Mouse (Mus musculus) kidney, adult 2 months (tissue): ENCODE data around the gene Rnase9. TPM values are rescaled to one million over a fixed set of nuclear protein-coding genes. Genes with fewer than 3 reads are reported as not detected.
"Not testable (repeated sequence)": the region's sequence is repeated elsewhere in the genome, so short reads cannot be mapped to it uniquely, and the experiment has no call there.

Source experiments
- DNase-seq: peaks from one replicate; pipeline ENCODE4 v3.0.0; 2021
- H3K27ac ChIP-seq: fragments of 200-500 bp; 2 replicates; pipeline ENCODE4 v1.5.1; 2012; ENCODE audit warnings: low read depth, low read length, control low read depth, inconsistent platforms; ENCODE audit not compliant: insufficient read depth
- H3K27me3 ChIP-seq: fragments of 200-500 bp; replicated peaks from 2 replicates; pipeline ENCODE4 v1.6.1; 2012; ENCODE audit warnings: mild to moderate bottlenecking, moderate library complexity, low read length, inconsistent platforms; ENCODE audit not compliant: control insufficient read depth, insufficient read depth
- H3K36me3 ChIP-seq: fragments of 200-500 bp; 2 replicates; pipeline ENCODE4 v1.6.1; 2012; ENCODE audit warnings: mild to moderate bottlenecking, moderate library complexity, low read length, inconsistent platforms; ENCODE audit not compliant: control insufficient read depth, insufficient read depth
- H3K4me1 ChIP-seq: fragments of 200-500 bp; 2 replicates; pipeline ENCODE4 v1.6.1; 2011; ENCODE audit warnings: low read length; ENCODE audit not compliant: control insufficient read depth, insufficient read depth
- H3K4me3 ChIP-seq: fragments of 200-500 bp; 2 replicates; pipeline ENCODE4 v1.5.1; 2011; ENCODE audit warnings: mild to moderate bottlenecking, low read depth, low read length, control low read depth; ENCODE audit not compliant: insufficient read depth
- CTCF ChIP-seq: fragments of 200-500 bp; conservative IDR thresholded peaks from 2 replicates; pipeline ENCODE4 v1.5.1; 2011; ENCODE audit warnings: low read depth, mild to moderate bottlenecking, control low read depth, low read length, moderate library complexity, mixed read lengths; ENCODE audit not compliant: insufficient read depth, insufficient read length
- POLR2A ChIP-seq: fragments of 200-500 bp; IDR thresholded peaks from one replicate; pipeline ENCODE4 v1.6.1; 2011; ENCODE audit warnings: low read depth, low read length, control low read depth
- WGBS: fragments of 180-500 bp; shearing (Covaris S2); methylation state at CpG from one replicate; pipeline ENCODE4 v1.1.7; 2018; 5-methylcytosine and 5-hydroxymethylcytosine counted together
- polyA plus RNA-seq: library from polyadenylated mRNA; depleted of rRNA; stranded (reverse); fragments of >200 nt; gene quantifications from 2 replicates; pipeline ENCODE4 v1.2.3, GENCODE M21; 2012

Gene Rnase9
- polyA plus RNA-seq, 1 experiment = not detected

- peak; percentile 57 for DNase-seq
- WGBS = 53% methylated on average over 3 of the region's 3 CpGs
- Histone ChIP-seq H3K4me1 (0 out of 2 replicates have a peak, but pooled peaks cover 2% of the 10 kb centered on the region), H3K36me3 (no peaks in the 10 kb centered on the region), H3K27me3 (no peaks in the 10 kb centered on the region), H3K4me3 (no peak overlapping the region), H3K27ac (no peak overlapping the region)
- no peak for TF ChIP-seq POLR2A
- no peak for TF ChIP-seq CTCF
These were observed 24.4 kb downstream of the Rnase9 start for GRCm38 (mm10) chr14:51017256-51017655.

- Histone ChIP-seq H3K27ac (no peak overlapping the region), H3K36me3 (no peaks in the 10 kb centered on the region), H3K4me1 (0 out of 2 replicates have a peak, but pooled peaks cover 2% of the 10 kb centered on the region), H3K4me3 (no peak overlapping the region), H3K27me3 (no peaks in the 10 kb centered on the region)
- no peak for TF ChIP-seq POLR2A
- TF ChIP-seq CTCF = no peak
- no peak for DNase-seq
These were observed 25.9 kb downstream of the Rnase9 start for GRCm38 (mm10) chr14:51015780-51016179.

- WGBS = 85% methylated on average over 3 of the region's 3 CpGs
- not testable (repeated sequence) for H3K27me3 ChIP-seq, H3K36me3 ChIP-seq, H3K4me3 ChIP-seq, H3K4me1 ChIP-seq, H3K27ac ChIP-seq, DNase-seq
These were observed 26.9 kb downstream of the Rnase9 start for GRCm38 (mm10) chr14:51014724-51015123.

- Histone ChIP-seq H3K36me3 (no peaks in the 10 kb centered on the region), H3K27ac (no peak overlapping the region), H3K27me3 (no peaks in the 10 kb centered on the region), H3K4me1 (no peaks in the 10 kb centered on the region), H3K4me3 (no peak overlapping the region)
- WGBS = 85% methylated on average over 6 of the region's 6 CpGs
- no peak for DNase-seq
- no peak for TF ChIP-seq POLR2A
- no peak for TF ChIP-seq CTCF
These were observed 32.1 kb downstream of the Rnase9 start for GRCm38 (mm10) chr14:51009572-51009971.

- no peak for TF ChIP-seq POLR2A
- no peak for TF ChIP-seq CTCF
- H3K36me3 ChIP-seq = no peaks in the 10 kb centered on the region
- WGBS = 77% methylated on average over 4 of the region's 4 CpGs
- H3K27ac ChIP-seq = peak overlapping the region; percentile 2; the same call in 1 of the 2 replicates
- DNase-seq = no peak
- no peaks in the 10 kb centered on the region for H3K4me1 ChIP-seq
- H3K4me3 ChIP-seq = no peak overlapping the region
- H3K27me3 ChIP-seq = no peaks in the 10 kb centered on the region
These were observed 32.9 kb downstream of the Rnase9 start for GRCm38 (mm10) chr14:51008781-51009180.

- no peak for TF ChIP-seq POLR2A
- no peak for TF ChIP-seq CTCF
These were observed 33.6 kb downstream of the Rnase9 start for GRCm38 (mm10) chr14:51007914-51008713.

GRCm38 (mm10) chr14:51007152-51007801, 34.4 kb downstream of the Rnase9 start, which contains the start of gene Rnase10:
Rnase10 (plus strand) TSS chr14:51007751.
- WGBS = 90% methylated on average over 8 of the region's 8 CpGs

More at GRCm38 (mm10) chr14:51007914-51008713, 33.6 kb downstream of the Rnase9 start:
- WGBS = 63% methylated on average over 13 of the region's 13 CpGs
- no peaks in the 10 kb centered on the region for H3K4me1 ChIP-seq
- DNase-seq = peak; percentile 63
- no peaks in the 10 kb centered on the region for H3K36me3 ChIP-seq
- H3K27me3 ChIP-seq = no peaks in the 10 kb centered on the region
- H3K27ac ChIP-seq = peak overlapping the region; percentile 94
- H3K4me3 ChIP-seq = no peak overlapping the region

More at GRCm38 (mm10) chr14:51007152-51007801, 34.4 kb downstream of the Rnase9 start, which contains the start of gene Rnase10:
- H3K27ac ChIP-seq = peak within 1 kb of the TSS; percentile 94
- H3K4me3 ChIP-seq = no peak within 1 kb of the TSS
- no peaks in the 10 kb centered on the region for H3K27me3 ChIP-seq
- no peaks in the 10 kb centered on the region for H3K4me1 ChIP-seq
- TF ChIP-seq POLR2A (no peak), CTCF (no peak)
- no peak for DNase-seq
- no peaks in the 10 kb centered on the region for H3K36me3 ChIP-seq
